Mouse (Mus musculus) 416B (cell line): ENCODE data around the gene Sass6.
"Not testable (repeated sequence)": the region's sequence is repeated elsewhere in the genome, so short reads cannot be mapped to it uniquely, and the experiment has no call there.

ENCODE experiments used
- DNase-seq: peaks from one replicate; pipeline ENCODE4 v3.0.0; 2011; ENCODE audit warnings: low read depth

Gene Sass6

DNA sequence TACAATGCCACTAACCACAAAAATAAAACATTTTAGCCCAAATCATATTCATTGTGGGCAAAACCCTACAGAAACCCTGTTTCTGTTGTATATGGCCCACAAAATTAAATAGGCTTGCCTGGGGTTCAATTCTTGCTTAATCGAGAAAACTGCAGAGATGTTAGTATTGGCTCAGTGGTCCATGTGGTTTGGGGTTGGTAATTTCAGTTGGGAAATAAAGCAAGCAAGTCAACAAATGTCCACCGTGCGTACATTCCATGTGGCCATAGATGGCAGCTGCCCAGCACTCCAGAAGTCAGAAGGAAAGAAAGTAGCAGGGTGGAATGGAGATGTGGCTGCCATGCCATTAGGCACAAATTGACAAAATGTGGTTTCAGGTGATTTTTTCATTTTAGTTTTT lies 38.2 kb downstream of the Sass6 start:
- DNase-seq = peak; percentile 58

DNA sequence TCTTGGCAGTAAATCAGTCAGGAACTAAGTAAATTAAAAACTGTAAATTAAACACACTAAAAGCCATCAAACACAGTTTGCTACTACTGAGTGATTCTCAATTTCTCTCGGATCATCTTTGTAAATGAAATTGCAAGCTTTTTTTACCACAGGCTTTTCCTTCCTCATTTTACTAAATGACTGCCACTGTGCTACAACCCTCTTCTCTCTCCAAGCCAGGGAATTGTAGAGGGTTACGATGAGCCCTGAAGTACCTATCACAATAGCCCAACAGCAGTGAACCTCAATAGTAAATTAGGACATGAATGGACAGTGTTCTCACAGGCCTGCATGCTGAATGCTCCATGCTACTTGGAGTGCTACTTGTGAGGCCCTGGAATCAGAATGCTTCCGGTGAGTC lies 39.3 kb downstream of the Sass6 start:
- DNase-seq = peak; percentile 33

DNA sequence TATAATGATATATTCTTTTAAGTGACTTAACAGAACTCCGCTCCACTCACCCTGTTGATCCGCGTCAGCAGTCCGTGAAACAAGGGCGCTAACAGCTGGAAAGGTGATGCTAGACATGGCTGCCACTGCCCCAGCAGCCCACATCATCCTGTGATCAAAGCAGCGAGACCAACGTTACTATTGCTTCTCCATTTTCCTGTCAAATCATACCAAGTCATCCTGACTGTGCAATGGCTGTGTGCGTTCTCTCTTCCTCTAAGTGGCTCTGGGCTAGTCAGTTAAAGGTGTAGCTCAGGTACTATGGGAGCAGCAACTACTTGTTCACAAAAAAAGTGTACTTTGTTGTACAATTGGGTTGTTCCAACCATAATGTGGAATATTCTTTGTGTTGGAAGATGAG lies 40.1 kb downstream of the Sass6 start:
- no peak for DNase-seq

DNA sequence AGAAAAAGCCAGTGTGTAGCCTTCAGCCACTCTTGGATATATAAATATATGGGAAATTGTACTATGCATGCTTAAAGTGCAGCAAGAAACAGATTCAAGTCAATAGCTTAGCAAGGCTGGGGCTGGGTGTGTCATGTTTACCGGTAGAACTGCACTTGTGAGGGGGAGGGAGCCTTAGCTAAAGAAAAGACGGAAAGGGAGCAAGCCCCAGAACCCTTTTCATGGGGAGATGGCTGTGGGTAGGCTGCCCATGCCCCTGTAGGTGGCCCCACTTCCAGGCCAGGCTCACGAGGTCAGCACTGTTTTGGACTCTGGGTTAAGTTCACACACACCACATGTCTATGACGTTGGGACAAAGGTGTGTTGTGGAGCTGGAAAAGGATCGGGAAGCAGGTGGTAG lies 41.0 kb downstream of the Sass6 start:
- DNase-seq = no peak

DNA sequence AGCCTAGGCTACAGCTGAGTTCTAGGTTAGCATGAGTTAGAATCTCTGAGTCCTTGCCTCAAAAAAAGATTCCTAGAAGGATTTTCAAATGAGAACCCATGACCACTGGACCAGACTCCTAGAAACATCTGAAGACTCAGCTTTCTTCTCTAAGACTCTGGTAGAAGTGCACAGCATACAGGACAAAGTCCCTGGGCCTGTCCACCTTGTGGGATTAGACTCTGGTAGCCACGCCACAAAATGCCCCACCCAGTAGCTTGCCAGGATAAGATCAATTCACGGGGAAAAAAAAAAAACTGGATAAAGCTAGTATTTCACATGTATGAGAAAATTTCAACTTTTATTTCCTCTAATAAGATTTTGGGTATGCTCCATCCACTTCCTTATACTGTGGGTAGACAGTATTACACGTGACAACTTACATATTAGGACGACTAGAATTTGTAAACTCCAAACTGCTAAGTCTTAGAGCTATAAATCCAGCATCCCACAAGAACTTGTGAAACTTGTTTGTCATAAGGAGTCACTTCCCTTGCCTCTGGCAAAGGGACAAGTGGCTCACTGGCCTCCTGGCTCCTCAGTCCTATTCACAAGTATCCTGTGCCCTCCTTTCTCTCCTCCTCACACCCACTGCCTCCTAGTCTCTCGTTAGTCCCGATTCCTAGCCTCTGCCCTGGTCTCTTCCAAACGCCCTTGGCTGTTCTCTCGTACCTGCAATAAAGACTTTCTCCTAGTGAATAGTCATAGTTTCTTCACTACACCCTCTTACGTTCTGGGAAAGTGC lies 43.1 kb downstream of the Sass6 start:
- DNase-seq = no peak

DNA sequence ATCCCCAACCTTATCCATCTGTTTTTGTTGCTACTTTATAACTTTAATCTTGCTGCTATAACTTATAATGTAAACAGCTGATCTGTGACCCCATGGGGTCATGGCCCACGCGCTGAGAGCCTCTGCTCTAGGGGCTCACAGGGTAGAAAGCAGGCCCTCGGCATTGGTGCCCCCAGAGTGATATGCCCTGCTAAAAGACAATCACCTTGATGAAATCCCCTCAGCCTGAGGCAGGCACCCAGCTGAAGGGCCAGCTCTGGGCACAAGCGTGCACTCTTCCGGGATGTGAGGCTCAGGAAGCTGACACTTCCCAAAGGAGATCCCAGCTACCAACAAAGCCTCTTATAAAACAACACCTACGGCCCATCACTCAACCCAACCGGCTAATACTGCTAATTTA lies 43.8 kb downstream of the Sass6 start:
- DNase-seq = no peak

DNA sequence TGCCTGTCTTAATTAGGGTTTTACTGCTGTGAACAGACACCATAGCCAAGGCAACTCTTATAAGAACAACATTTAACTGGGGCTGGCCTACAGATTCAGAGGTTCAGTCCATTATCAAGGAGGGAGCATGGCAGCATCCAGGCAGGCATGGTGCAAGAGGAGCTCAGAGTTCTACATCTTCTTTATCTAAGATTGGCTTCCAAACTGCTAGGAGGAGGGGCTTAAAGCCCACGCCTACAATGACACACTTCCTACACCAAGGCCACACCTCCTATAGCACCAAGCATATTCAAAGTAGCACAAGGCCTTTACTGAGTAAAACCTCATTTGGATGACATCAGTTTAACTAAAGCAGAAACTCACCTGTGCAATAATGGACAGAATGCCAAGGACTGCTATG lies 45.2 kb downstream of the Sass6 start:
- DNase-seq = peak; percentile 62

DNA sequence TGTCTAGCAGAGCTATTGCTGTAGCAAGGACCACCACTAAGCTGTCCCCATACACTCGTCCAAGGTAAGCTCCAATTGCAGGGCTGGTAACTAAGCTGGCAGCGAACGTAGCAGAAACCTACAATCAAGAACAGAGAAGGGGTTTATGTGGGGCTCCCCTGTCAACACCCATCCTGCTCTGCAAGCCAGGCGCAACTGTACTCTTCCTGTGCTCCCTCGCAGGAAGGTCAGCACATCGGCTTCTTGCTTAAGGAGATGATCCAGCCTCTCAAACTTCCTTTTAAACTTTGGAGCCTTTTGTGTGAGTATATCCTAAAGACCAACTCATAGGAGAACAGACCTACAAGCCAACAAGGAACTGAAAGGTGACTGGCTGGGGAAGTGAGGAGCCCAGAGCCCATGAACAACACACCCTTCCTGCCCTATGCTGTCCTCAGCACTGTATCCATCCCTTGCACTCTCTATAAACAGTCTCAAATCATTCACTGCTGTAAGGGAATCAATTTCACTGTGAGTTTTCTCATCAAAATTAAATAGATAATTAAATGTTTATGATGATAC lies 47.1 kb downstream of the Sass6 start:
- DNase-seq = no peak

DNA sequence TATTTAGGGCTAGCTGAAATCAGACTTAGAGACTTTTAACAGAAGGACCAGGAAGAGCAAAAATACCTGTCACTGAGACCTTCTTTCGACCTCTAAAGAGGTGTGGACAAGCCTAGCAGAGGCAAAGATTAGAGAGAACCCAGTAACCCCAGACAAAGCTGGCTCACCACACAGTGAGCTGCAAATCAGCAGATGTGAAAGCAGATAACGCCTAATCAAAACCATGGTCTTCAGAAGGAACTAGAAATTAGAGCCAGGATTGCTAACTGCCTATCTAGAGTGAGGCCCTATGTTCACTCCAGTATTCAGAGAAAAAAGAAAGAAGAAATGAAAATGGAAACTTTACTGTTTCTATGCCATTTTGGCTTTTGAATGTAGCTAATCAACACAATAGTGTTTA lies 47.6 kb downstream of the Sass6 start:
- DNase-seq = no peak

DNA sequence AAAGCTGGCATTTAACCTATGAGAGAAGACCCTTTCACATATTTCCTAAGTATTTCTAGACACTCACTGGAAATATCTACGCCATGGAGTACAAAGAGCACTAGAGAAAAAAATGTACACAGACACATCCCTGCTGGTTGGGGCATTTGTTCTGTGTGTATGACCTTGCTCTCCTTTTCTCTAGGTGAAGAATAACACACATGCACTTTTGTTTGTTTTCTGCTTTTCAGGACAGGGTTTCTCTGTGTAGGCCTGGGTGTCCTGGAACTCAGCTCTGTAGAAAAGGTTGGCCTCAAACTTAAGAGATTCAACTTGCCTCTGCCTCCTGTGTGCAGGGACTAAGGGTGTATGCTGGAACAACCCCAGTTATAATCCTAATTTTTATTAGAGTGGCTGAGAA lies 51.6 kb downstream of the Sass6 start:
- DNase-seq = no peak

DNA sequence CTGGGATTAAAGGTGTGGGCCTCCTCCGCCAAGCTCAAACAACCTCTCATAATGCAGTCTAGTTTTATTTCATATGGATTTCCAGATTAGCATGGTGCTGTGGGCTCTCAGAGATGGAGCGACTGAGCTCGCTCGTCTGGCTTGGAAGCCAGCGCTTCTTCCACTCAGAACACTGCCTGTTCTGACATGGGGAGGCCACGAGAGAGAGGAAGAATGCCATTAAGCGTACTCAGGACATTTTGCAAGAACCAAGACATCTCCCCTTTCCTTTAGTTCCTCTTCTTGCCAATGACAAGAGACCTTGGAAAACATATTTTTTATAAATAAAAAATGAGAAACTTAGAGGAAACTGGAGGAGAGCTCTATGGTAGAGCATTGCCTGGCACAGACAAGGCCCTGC lies 54.0 kb downstream of the Sass6 start:
- no peak for DNase-seq

DNA sequence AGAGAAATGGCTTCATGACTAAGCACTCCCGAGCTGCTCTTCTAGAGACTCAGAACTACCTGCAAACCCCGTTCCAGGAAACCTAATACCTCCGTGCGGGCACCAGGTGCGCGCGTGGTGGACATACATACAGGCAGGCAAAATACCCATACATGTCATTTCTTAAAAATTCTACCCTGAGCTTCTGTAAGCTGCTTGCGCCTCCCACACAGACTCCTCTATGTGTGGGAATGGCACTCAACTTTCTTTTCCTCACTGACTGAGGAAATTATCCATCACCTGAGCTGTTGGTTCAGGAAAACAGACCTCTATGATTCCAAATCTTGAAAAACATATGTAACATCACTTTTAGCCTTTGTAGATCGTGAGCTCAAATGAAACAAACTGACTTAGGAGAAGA lies 55.9 kb downstream of the Sass6 start:
- no peak for DNase-seq

DNA sequence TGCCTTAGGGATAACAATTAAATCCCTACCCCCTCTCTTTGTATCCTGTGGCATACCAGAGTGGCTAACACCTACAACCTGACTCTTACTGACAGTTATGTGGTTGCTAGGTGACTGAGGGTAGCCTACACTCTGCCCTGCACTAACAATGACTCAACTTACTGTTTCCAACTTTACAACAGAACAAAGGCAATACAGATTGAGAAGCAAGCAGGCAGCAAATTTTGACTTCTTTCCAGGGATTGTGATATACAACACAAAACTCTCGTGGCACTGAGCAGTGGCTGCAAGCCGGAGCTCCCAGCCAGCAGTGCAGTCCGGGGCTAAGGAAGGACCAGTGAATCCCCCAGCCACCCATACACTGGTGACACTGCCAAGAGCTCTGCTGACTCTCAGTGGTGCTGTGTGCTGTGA lies 57.3 kb downstream of the Sass6 start:
- DNase-seq = no peak

DNA sequence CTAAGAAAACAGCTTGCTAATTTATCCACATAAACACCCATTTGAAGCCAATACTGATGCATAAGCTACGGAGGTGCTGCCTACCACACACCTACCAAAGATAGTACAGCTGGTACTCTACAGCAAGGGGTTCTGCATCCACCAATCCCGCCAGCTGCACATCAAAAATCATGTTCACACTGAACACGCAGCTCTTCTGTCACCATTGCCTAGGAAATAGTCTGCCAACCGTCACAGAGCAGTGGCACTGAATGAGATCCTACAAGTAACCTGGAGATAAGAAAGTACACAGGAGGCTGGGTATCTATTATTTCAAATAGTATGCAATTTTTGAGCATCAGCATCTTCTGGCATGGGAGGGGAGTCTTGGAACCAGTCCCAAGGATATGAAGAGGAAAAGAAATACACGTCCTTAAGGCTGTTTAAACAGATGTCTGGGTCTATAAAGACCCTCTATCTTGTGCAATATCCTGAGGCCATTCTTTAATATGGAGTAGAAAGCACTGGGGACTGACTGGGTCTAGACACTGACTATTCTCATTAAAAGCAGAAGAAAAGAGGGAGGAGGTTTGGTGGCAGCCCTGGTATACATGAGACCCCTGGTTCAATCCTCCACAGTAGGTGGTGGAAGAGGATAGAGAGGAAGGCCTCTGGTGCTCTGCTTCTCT lies 58.6 kb downstream of the Sass6 start:
- DNase-seq = no peak

DNA sequence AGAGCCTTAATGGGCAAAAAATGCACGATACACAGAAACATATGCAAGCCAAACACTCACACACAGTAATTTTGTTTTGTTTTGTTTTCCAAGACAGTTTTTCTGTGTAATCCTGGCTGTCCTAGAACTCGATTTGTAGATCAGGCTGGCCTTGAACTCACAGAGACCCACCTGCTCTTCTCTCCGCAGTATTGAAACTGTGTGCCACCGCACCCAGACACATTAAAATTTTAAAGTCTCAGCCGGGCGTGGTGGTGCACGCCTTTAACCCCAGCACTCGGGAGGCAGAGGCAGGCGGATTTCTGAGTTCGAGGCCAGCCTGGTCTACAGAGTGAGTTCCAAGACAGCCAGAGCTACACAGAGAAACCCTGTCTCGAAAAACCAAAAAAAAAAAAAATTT lies 59.3 kb downstream of the Sass6 start:
- DNase-seq = not testable (repeated sequence)

DNA sequence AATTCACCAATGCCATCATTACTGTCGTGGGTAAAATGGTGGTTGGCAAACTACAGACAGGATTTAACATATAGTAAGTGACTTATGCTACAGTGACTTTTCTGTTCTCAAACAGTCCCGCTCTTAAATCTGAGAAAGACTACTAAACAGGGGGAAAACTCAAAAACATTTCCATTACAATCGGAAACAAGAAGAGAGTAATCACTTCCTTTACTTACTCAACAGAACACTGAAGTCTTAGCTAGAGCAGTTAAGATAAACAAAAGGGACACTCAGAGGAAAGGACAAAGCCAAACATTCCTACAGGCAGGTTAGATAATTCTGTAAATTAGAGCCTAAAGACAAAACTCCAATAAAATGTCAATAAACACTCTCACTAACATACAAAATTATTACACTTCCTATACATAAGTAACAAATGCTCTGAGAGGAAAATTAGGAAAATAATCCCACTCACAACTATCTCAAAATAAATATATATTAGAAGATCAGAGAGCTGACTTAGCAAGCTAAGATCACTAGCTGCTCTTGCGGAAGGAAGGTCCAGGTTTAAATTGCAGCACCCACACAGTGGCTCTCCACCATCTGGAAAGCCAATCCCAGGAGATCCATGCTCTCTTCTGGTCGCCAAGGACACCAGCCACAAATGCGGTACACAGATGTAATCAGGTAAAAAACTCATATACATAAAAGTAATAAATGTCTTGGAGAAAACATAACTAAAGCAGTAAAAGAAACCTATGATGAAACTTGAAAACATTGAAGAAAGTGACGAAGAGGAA lies 61.6 kb downstream of the Sass6 start:
- peak; percentile 49 for DNase-seq

DNA sequence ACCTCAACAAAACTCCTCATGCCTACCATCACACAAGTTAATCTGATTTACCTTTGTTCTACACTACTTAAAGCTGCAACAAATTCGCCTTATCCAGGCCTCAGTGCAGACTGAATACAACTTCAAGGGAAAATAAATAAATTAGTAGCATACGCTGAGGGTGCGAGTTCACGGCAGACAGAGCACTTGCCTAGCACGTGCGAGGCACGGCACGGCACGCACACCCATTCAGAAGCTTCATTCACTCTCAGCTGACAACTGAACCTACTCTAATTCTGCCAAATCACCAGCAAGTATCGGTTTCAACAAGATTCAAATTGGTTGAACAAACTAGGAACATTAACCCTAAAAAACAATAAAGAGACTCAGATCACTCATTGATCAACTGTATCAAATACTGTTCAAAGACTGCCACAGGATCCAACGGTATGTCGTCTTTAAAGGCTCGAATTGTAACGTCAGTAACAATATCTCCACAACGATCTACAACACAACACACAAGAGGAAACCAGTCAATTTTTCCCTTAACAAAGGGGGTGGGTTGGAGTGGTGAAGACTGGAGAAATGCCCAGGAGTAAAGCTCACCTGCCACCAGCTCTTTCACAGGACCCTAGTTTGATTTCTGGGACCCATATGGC lies 64.3 kb downstream of the Sass6 start:
- DNase-seq = no peak

DNA sequence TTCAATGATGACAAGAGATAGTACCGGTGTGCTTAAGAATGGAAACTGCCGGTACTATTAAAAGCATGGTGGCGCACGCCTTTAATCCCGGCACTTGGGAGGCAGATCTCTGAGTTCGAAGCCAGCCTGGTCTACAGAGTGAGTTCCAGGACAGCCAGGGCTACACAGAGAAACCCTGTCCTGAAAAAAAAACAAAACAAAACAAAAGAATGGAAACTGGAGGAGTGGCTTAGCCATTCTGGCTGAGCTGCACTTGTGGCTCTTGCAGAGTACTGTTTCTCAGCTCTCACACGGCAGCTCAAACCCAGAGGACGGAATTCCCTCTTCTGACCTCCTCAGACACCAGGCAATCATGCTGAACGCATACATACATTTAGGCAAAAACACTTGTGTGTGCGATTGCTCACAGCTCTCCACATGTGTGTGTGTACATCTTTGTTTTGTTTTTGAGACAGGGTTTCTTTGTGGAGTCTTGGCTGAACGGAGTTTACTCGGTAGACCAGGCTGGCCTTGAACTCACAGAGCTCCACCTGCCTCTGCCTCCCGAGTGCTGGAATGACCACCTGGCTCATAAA lies 65.2 kb downstream of the Sass6 start:
- DNase-seq = no peak

DNA sequence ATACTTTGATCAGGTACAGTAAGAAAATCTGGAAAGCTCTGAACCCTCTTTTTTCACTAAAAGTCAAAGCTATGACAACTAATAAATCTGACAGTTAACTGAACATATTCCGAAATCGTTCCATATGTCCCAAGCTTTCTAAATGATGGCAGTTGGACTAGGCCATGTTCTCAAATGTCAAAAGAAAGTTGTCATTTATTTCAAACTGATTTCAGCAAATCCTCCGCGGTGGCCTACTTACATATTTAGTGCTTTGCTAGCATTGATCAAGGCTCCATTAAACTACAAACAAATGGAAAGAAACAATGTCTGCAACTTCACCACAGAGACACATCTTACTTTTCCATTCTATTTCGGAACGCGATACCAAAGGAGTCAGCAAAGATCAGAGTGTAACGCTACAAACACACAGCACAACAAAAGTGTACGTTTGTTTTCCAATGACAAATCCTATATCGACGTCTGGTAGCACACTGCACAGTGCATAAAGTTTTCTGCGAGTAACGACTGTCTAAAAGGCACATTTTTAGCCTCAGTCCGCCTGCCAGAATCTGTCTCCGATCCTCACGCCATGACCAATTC lies 66.6 kb downstream of the Sass6 start:
- no peak for DNase-seq

DNA sequence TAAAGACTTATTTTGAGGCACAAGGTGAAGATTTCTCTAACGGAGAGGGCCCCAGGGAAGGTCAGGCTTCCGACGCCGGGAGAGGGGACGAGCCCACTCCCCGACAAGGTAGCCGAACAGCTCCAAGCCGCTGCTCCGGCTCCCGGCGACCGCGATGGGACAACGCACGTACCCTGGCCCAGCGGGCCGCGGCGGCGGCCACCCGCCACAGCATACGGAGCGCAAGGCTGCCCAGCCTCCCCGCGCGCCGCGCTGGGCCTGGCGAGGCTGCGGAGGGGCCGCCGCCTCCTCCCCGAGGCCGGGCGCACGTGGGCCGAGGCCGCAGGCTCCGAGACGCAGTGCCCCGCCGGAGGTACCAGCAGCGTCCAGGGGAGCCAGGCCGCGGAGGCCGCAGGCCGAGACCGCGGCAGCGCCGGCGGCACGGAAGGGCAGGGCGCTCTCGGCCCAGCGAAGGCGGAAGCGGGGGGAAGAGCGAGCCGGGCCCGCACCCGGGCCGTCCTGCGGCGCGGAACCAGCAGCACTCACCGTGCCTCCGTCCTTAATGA lies 67.2 kb downstream of the Sass6 start:
- no peak for DNase-seq

DNA sequence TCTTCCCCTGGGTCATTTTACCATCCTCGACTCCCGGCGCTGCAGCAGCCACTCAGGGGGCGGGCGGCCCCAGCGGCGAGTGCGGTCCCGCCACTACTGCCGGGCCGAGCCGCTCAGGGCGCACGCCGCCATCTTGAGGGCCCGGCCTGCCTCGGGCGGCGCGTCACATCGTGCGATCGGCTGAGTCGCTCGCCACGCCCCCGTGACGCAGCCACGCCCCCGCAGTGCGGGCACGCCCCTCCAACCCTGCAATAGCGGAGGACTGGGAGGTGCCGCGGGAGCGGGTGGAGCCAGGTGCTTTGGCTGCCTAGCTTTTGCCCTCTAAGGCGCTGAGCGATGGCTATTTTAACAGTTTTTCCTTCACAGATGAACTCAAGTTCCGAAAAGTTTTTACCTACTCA lies 67.7 kb downstream of the Sass6 start, which contains the start of gene Mfsd14a:
Gene Mfsd14a (minus strand): TSS at position 215 of the 401 bp plus-strand sequence.
- peak; percentile 95 for DNase-seq
